Mouse (Mus musculus): Measurements from ENCODE around the gene Lrrc28. TPM values are rescaled to one million over a fixed set of nuclear protein-coding genes. Genes with fewer than 3 reads are reported as not detected.

The Lrrc28 gene
- polyA plus RNA-seq, 1 experiment from 2014 or later = 30.6 TPM

DNA sequence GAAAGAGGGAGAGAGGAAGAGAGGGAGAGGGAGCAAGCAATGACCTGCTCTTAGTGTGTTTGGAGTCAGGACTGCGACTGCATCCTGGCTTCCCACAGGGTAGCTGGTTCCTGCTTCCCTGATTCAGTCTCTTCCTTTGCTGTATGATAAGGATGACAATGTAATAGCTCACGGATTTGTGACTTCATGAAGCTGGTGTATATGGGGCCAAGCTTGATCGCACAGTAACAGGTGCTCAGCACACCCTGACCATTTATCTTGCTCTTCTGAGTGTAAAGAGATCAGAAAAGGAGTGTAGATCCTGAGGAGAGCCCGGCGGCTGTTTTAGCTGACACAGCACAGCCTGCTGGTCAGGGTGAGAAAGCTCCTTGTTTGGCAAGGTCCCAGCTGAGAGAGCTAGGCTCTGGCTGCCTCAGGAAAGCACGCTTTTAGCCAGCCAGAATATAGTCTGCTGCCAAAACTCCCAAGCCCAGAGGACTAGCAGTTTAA is 96.0 kb downstream of the Lrrc28 start:
- Histone ChIP-seq H3K4me3 (no peak overlapping the region), H3K9ac (no peak overlapping the region), H3K9me3 (no peaks in the 10 kb centered on the region), H3K4me1 (replicated peaks) (peaks cover 10% of the 10 kb centered on the region), H3K36me3 (no peaks in the 10 kb centered on the region), H3K27ac (replicated peaks) (0 out of 2 replicates have a peak overlapping the region, but pooled peaks have one; percentile 13), H3K4me2 (no peak overlapping the region), H3K27me3 (no peaks in the 10 kb centered on the region)
- ATAC-seq (ENCODE audit: low read depth) = peak; percentile 90
- WGBS = 27% methylated on average over 6 of the region's 6 CpGs

DNA sequence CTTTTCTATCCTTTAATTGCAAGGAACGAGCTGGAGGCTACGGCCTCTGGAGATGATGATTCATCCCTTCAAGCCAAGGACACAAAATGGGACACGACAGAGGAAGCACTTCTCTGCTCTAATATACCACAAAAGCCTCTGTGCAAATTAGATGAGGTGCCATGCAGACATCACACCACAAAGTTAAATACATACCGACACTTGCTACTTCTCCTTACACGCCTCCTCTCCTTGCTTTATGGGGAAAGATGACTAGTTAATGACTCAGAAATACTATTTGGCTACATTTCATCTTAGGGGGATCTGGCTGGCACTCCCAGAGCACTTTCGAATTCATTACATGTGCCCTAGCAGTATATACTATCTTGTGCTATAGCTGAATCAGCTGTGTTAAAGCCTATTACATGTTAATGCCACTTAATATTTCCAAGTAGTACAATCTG is 96.4 kb downstream of the Lrrc28 start:
- Histone ChIP-seq H3K4me2 (no peak overlapping the region), H3K9me3 (no peaks in the 10 kb centered on the region), H3K36me3 (no peaks in the 10 kb centered on the region), H3K27ac (replicated peaks) (0 out of 2 replicates have a peak overlapping the region, but pooled peaks have one; percentile 13), H3K9ac (no peak overlapping the region), H3K4me3 (no peak overlapping the region), H3K4me1 (replicated peaks) (peaks cover 10% of the 10 kb centered on the region), H3K27me3 (no peaks in the 10 kb centered on the region)
- WGBS = 77% methylated on average over 6 of the region's 6 CpGs
- peak; percentile 43; the same call in 1 of the 2 replicates for ATAC-seq (ENCODE audit: low read depth)

DNA sequence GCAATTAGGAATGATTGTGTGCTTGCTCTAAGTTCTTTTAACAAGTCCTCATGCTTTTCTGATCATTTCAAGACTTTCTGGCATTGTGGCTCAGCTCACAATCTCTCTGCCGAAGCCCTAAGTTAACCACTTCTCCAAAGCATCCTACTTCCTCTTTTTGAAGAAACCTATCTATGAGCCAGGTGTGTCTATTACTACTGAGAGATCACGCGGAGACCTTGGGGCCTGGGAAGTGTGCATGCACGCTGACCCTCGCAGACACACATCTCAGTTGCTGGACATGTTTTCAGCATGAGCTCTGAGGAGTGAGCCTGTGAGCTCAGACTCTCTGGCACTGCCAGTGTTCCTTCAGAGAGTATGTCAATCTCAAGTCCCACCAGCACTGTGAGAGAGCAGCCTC is 98.8 kb downstream of the Lrrc28 start:
- no peak for ATAC-seq (ENCODE audit: low read depth)
- no peaks in the 10 kb centered on the region for H3K27me3 ChIP-seq
- no peaks in the 10 kb centered on the region for H3K9me3 ChIP-seq
- WGBS = 94% methylated on average over 5 of the region's 5 CpGs
- no peak overlapping the region for H3K9ac ChIP-seq
- H3K4me2 ChIP-seq = no peak overlapping the region
- peaks cover 10% of the 10 kb centered on the region for H3K4me1 ChIP-seq (replicated peaks)
- no peaks in the 10 kb centered on the region for H3K36me3 ChIP-seq
- no peak overlapping the region for H3K27ac ChIP-seq (replicated peaks)
- no peak overlapping the region for H3K4me3 ChIP-seq

DNA sequence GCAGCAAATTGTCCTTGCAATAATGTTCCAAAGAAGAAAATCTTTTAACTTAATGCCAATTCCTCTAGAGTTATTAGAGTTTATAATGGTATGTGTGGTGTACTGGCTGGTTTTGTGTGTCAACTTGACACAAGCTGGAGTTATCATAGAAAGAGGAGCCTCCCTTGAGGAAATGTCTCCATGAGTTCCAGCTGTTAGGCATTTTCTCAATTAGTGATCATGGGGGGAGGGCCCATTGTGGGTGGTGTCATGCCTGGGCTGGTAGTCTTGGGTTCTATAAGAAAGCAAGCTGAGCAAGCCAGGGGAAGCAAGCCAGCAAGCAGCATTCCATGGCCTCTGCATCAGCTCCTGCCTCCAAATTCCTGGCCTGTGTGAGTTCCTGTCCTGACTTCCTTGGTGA is 100.5 kb downstream of the Lrrc28 start:
- no peak overlapping the region for H3K9ac ChIP-seq

DNA sequence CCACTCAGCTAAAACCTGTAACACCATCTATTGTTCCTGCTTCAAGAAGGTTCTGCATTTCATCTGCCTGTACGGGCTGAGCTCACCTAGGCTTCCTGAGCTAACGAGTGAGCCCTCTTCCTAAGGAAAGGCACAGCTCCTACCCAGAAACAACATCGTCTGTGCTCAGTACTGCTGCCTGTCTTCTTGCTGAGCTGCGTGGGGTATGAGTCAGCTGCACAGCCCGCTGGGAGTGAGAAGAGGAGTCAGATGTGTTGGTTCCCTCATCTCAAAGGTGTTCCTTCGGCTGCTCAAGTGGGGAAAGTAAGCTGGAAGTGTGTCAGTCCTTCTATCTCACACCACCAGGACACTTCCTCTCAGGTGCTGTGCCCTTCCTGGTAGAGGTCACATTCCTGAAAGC is 101.4 kb downstream of the Lrrc28 start:
- H3K27me3 ChIP-seq = no peaks in the 10 kb centered on the region
- no peak for ATAC-seq (ENCODE audit: low read depth)
- no peaks in the 10 kb centered on the region for H3K9me3 ChIP-seq
- no peak overlapping the region for H3K4me3 ChIP-seq
- H3K36me3 ChIP-seq = no peaks in the 10 kb centered on the region
- H3K4me2 ChIP-seq = no peak overlapping the region
- H3K4me1 ChIP-seq (replicated peaks) = peaks cover 1% of the 10 kb centered on the region; the same call in 1 of the 2 replicates
- H3K9ac ChIP-seq = no peak overlapping the region
- 82% methylated on average over 6 of the region's 6 CpGs for WGBS
- H3K27ac ChIP-seq (replicated peaks) = no peak overlapping the region

More for the DNA sequence above, 100.5 kb downstream of the Lrrc28 start:
- no peaks in the 10 kb centered on the region for H3K27me3 ChIP-seq
- no peak overlapping the region for H3K4me3 ChIP-seq
- H3K9me3 ChIP-seq = no peaks in the 10 kb centered on the region
- H3K4me1 ChIP-seq (replicated peaks) = peaks cover 10% of the 10 kb centered on the region
- no peak overlapping the region for H3K27ac ChIP-seq (replicated peaks)
- no peak overlapping the region for H3K4me2 ChIP-seq
- no peaks in the 10 kb centered on the region for H3K36me3 ChIP-seq
- no peak for ATAC-seq (ENCODE audit: low read depth)

DNA sequence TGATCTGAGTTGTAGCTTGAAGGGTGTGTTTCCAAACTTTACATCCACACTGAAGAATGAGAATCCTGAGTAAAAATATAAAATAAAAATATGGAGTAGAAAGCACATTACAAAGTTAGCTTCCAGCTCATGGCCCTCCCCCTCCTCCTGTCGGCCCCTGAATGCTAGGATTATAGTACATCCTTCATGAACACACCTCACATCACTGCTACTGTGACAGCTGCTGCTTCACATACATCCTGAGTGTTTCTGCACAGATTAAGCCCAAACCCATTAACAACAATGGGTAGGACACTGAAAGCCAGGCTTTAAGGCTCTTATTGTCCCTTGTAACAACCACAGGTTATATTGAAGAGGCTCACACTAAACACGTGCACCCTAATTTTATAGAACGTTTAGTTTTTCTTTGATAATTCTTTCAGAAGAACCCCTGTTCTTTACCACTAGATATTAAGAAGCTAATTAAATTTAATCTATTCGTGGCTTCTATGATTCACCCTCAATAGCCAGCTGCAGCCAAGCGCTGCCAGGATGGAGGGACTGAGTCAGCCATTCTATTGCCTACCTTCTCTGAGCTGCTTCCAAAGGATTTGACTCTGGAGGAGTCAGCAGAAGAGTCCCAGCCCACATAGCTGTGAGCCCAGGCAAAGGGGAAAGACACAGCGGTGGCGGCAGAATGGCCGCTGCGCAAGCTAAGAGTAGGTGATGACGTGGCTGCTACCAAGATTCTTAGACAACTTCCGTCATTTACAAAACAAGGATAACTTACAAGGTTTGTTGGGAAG is 108.3 kb downstream of the Lrrc28 start:
- Histone ChIP-seq H3K4me1 (replicated peaks) (no peaks in the 10 kb centered on the region), H3K27me3 (no peaks in the 10 kb centered on the region), H3K27ac (replicated peaks) (no peak overlapping the region), H3K4me2 (no peak overlapping the region), H3K9me3 (no peaks in the 10 kb centered on the region), H3K9ac (no peak overlapping the region), H3K4me3 (no peak overlapping the region), H3K36me3 (no peaks in the 10 kb centered on the region)
- WGBS = 89% methylated on average over 11 of the region's 11 CpGs
- no peak for ATAC-seq (ENCODE audit: low read depth)

DNA sequence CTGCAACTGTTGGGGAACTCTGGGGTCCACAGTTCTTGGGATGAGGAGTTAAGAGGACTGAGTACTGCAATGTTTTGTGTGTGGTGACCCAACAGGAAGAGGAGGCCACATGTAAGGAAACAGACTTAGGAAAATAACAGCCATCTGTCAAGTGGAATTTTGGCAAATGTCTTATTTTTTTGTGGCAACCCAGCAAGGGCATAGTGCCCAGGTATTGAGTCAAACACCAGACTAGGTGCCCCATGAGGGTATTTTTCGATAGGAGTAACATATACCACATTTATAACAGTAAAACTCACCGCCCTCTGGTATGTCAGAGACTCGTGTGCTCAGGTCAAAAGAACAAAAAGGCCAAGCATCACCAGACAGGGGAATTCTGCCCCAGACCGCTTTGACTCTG is 109.1 kb downstream of the Lrrc28 start:
- Histone ChIP-seq H3K4me2 (no peak overlapping the region), H3K9ac (no peak overlapping the region), H3K27ac (replicated peaks) (no peak overlapping the region), H3K36me3 (no peaks in the 10 kb centered on the region), H3K9me3 (no peaks in the 10 kb centered on the region), H3K4me1 (replicated peaks) (no peaks in the 10 kb centered on the region), H3K4me3 (no peak overlapping the region), H3K27me3 (no peaks in the 10 kb centered on the region)
- ATAC-seq (ENCODE audit: low read depth) = no peak
- 83% methylated on average over 4 of the region's 4 CpGs for WGBS

DNA sequence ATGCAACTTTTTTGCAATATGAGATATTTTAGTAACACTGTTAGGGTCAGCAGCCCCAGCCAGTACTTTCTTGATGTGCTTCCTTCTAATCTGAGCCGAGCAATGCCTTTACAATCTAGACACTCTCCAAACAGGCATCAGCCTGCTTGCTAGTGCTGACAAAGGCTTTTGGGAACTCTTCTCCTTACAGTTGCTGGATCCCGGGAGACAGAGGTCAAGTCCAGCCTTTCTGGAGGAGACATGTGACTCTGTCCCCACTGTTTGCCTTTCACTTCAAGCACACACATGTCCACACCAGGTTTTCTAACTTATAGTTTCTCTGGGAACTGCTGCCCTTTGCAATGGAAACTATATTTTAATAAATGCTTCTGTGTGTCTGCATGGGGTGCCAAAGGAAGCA is 114.1 kb downstream of the Lrrc28 start:
- Histone ChIP-seq H3K4me2 (no peak overlapping the region), H3K27me3 (no peaks in the 10 kb centered on the region)
- 58% methylated on average over 2 of the region's 2 CpGs for WGBS

DNA sequence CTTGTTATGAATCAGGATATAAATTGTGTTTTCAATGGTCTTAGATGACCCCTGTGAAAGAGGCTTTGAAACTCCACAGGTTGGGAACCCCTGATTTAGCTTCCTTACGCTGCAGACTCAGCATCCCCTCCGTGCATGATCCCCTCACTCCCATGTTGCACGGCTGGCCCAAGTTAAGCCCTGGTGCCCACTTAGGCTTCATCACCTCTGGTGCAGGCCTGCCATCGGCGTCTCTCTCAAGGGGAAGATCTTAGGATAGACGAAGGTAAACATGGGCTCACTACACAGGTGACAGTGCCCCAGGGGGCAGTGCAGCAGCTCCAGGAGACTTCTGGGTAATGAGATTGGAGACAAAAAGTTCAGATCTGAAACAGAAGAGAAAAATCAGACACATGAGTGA is 115.7 kb downstream of the Lrrc28 start:
- no peak for ATAC-seq (ENCODE audit: low read depth)
- no peak overlapping the region for H3K4me3 ChIP-seq
- no peaks in the 10 kb centered on the region for H3K27me3 ChIP-seq
- H3K27ac ChIP-seq (replicated peaks) = no peak overlapping the region
- H3K9me3 ChIP-seq = no peaks in the 10 kb centered on the region
- WGBS = 92% methylated on average over 6 of the region's 6 CpGs
- H3K36me3 ChIP-seq = peaks cover 8% of the 10 kb centered on the region; the same call in 1 of the 2 replicates
- H3K9ac ChIP-seq = no peak overlapping the region
- peaks cover 12% of the 10 kb centered on the region for H3K4me1 ChIP-seq (replicated peaks)
- no peak overlapping the region for H3K4me2 ChIP-seq

More for the DNA sequence above, 114.1 kb downstream of the Lrrc28 start:
- Histone ChIP-seq H3K27ac (replicated peaks) (no peak overlapping the region), H3K4me3 (no peak overlapping the region), H3K4me1 (replicated peaks) (peaks cover 12% of the 10 kb centered on the region), H3K36me3 (peaks cover 8% of the 10 kb centered on the region; the same call in 1 of the 2 replicates), H3K9ac (no peak overlapping the region), H3K9me3 (no peaks in the 10 kb centered on the region)
- no peak for ATAC-seq (ENCODE audit: low read depth)

DNA sequence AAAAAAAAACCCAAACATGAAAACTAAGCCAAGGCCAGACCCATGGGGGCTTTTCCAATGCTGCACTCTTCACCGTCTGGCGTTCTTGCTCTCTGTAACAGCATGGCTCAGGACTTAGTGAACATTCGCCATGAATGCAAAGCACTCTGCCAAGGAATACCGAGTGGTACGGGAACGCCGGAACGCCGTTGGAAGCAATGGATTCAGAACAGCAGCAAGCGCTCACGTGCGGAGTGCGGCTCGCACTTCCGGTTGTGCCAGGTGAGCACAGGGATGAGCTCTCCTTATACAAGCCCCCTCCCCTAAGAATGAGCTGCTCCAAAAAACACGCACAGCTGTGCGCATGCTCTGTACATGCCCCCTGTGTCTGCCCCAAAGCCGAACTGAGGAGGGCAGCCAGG is 116.2 kb downstream of the Lrrc28 start:
- H3K9me3 ChIP-seq = no peaks in the 10 kb centered on the region
- no peak overlapping the region for H3K4me3 ChIP-seq
- H3K4me1 ChIP-seq (replicated peaks) = peaks cover 13% of the 10 kb centered on the region
- ATAC-seq (ENCODE audit: low read depth) = no peak
- H3K27me3 ChIP-seq = no peaks in the 10 kb centered on the region
- no peak overlapping the region for H3K9ac ChIP-seq
- H3K27ac ChIP-seq (replicated peaks) = no peak overlapping the region
- peaks cover 8% of the 10 kb centered on the region; the same call in 1 of the 2 replicates for H3K36me3 ChIP-seq
- no peak overlapping the region for H3K4me2 ChIP-seq
- WGBS = 85% methylated on average over 18 of the region's 18 CpGs

DNA sequence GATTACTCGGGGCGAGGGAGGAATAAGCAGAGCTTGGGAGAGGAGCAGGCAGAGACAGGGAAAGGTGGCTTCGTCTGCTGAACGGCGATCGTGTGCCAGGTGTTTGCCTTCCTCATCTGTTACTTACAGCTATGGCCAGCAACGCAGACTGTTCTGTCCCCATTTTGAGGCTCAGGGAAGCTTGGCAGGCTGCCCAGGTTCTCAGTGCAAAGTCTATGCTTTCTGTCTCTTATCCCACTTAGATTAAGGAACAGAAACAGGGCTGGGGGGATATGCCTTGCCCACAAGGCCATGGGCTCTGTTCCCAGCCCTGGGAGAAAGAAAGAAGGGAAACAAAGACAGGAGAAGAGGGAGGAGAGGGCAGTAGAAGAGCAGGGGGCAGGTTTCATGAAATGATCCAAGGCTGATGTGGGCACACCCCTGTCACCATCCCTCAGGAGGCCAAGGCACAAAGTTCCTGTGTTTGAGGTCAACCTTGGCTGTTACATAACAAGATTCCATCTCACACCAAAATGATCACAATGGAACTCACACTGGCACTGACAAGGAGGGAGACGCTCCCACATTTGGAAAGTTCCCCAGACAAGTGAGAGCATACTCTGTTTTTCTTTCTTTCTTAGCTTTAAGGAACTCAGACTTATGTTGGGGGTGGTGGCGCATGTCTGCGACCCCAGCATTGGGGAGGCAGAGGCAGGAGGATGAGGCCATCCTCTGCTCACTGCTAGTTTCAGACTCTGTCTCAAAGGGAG is 116.8 kb downstream of the Lrrc28 start:
- Histone ChIP-seq H3K27ac (replicated peaks) (0 out of 2 replicates have a peak overlapping the region, but pooled peaks have one; percentile 38), H3K9ac (no peak overlapping the region), H3K4me3 (no peak overlapping the region), H3K27me3 (no peaks in the 10 kb centered on the region), H3K36me3 (peaks cover 8% of the 10 kb centered on the region; the same call in 1 of the 2 replicates), H3K4me2 (no peak overlapping the region), H3K4me1 (replicated peaks) (peaks cover 15% of the 10 kb centered on the region), H3K9me3 (no peaks in the 10 kb centered on the region)
- WGBS = 75% methylated on average over 10 of the region's 10 CpGs
- ATAC-seq (ENCODE audit: low read depth) = no peak

DNA sequence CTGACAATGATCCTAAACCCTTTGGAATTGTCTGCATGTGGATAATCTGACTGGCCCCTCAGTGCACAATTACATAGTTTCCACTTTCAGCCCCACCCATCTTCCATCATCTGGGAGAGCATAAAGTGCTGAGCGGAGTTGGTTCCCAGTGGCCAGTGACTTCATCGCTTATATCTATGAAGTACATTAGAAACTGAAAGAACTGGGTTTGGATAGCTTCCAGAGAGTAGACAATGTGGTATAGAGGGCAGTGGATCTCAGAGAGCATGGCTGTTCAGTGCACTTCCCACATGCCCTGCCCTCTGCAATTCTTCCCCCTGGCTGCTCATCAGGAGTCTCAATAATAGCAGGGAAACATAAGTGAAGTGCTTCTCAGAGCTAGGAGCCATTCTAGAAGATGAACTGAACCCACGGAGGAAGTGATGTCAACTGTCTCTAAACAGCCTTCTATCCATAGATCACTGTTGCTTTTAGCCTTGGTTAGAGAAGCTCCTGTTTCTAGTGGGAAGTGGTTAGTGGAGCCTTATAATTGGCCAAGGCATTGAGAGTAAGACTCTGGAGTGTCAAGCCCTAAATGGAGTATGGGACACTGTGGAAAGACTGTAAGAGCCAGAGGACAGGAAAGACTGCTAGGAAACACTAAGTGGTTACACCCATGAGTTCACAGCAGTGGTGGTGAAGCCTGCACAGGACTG is 119.0 kb downstream of the Lrrc28 start:
- 91% methylated on average over 3 of the region's 3 CpGs for WGBS

More for the DNA sequence above, 119.0 kb downstream of the Lrrc28 start:
- Histone ChIP-seq H3K9me3 (no peaks in the 10 kb centered on the region), H3K4me1 (replicated peaks) (peaks cover 15% of the 10 kb centered on the region), H3K27ac (replicated peaks) (no peak overlapping the region), H3K9ac (no peak overlapping the region), H3K36me3 (peaks cover 8% of the 10 kb centered on the region; the same call in 1 of the 2 replicates), H3K4me2 (no peak overlapping the region), H3K4me3 (no peak overlapping the region), H3K27me3 (no peaks in the 10 kb centered on the region)
- ATAC-seq (ENCODE audit: low read depth) = no peak

Measured in neural tube, embryonic 13.5 days (tissue).